Mouse (Mus musculus) liver, adult (tissue): ENCODE results near the gene Slc2a5.

Experiments
- GATA4 ChIP-seq: IDR thresholded peaks from 2 replicates; pipeline ENCODE4 v1.6.1; 2014; ENCODE audit warnings: mild to moderate bottlenecking, low read length; ENCODE audit not compliant: insufficient replicate concordance

Slc2a5 gene

GRCm38 (mm10) chr4:150155301-150155700 lies 36.2 kb downstream of the Slc2a5 start:
- TF ChIP-seq GATA4, result no peak

- no peak for TF ChIP-seq GATA4
These were observed 36.6 kb downstream of the Slc2a5 start for GRCm38 (mm10) chr4:150155731-150156130.

GRCm38 (mm10) chr4:150157348-150157882 lies 38.3 kb downstream of the Slc2a5 start:
- TF ChIP-seq GATA4, result no peak

- TF ChIP-seq GATA4, result no peak
These were observed 40.4 kb downstream of the Slc2a5 start for GRCm38 (mm10) chr4:150159458-150159857.

- no peak for TF ChIP-seq GATA4
These were observed 43.6 kb downstream of the Slc2a5 start for GRCm38 (mm10) chr4:150162561-150163169.

GRCm38 (mm10) chr4:150164875-150165274 lies 45.8 kb downstream of the Slc2a5 start:
- no peak for TF ChIP-seq GATA4

GRCm38 (mm10) chr4:150168406-150168805 lies 49.3 kb downstream of the Slc2a5 start:
- no peak for TF ChIP-seq GATA4

- no peak for TF ChIP-seq GATA4
These were observed 53.0 kb downstream of the Slc2a5 start for GRCm38 (mm10) chr4:150172107-150172506.

GRCm38 (mm10) chr4:150173281-150173680 lies 54.2 kb downstream of the Slc2a5 start:
- no peak for TF ChIP-seq GATA4

GRCm38 (mm10) chr4:150174027-150174426 lies 54.9 kb downstream of the Slc2a5 start:
- TF ChIP-seq GATA4, result no peak

GRCm38 (mm10) chr4:150176535-150176934 lies 57.5 kb downstream of the Slc2a5 start:
- TF ChIP-seq GATA4, result no peak

- no peak for TF ChIP-seq GATA4
These were observed 58.0 kb downstream of the Slc2a5 start for GRCm38 (mm10) chr4:150177122-150177521.

- TF ChIP-seq GATA4, result no peak
These were observed 59.0 kb downstream of the Slc2a5 start for GRCm38 (mm10) chr4:150178131-150178530.

- no peak for TF ChIP-seq GATA4
These were observed 62.2 kb downstream of the Slc2a5 start for GRCm38 (mm10) chr4:150181304-150181703.

GRCm38 (mm10) chr4:150188236-150188635 lies 69.2 kb downstream of the Slc2a5 start:
- TF ChIP-seq GATA4, result no peak

GRCm38 (mm10) chr4:150192199-150192598 lies 73.1 kb downstream of the Slc2a5 start:
- TF ChIP-seq GATA4, result no peak
